In genomic region chr13:70586969-70587368, GRCm38 (mm10) we compare ENCODE assay signal across 8 mouse cellular contexts. TPM values are rescaled to one million over a fixed set of nuclear protein-coding genes. Genes with fewer than 3 reads are reported as not detected.
DNase-seq lines count a peak whose midpoint lies in the region; ATAC-seq and TF ChIP-seq lines count a peak whose summit lies in the region.

No protein-coding gene starts in this region.

- peak; percentile 89 for TF ChIP-seq CTCF in brain, embryonic 14.5 days (IDR thresholded peaks at IDR 0.05; ENCODE audit: borderline replicate concordance, extremely low read depth, insufficient read depth, insufficient read length)

- DNase-seq in urinary bladder, postnatal 25 days (ENCODE audit: low spot score), result peak; percentile 36
- DNase-seq in urinary bladder, postnatal 4 days (ENCODE audit: low spot score in 2 of 2), result no peak
- peak; percentile 88 for DNase-seq in brain, embryonic 14.5 days (ENCODE audit: low read depth)
- peak; percentile 80 for DNase-seq in left cerebral cortex, postnatal 4 days
- peak; percentile 56 for DNase-seq in neural tube, embryonic 11.5 days (ENCODE audit: low spot score)
- DNase-seq in yolk sac, embryonic 10.5 days (ENCODE audit: low spot score), result no peak

- H3K9ac ChIP-seq in forebrain, embryonic 12.5 days, result no peak overlapping the region
- H3K9ac ChIP-seq in intestine, embryonic 15.5 days, result no peak overlapping the region
- no peak overlapping the region for H3K9ac ChIP-seq in neural tube, embryonic 11.5 days (ENCODE audit: low read length)

- no peak overlapping the region for H3K27ac ChIP-seq in forebrain, embryonic 12.5 days
- H3K27ac ChIP-seq in intestine, embryonic 15.5 days, result no peak overlapping the region
- no peak overlapping the region for H3K27ac ChIP-seq in neural tube, embryonic 11.5 days (ENCODE audit: low read depth, low read length)

- intact Hi-C loops in left cerebral cortex, postnatal 4 days (cut with DNase I), result loop anchor here (2.0 to 10.0 kb wide), 4 partner anchors 592 to 962 kb away; partner anchors contain the start of gene Med10

- no peak overlapping the region for H3K4me2 ChIP-seq in forebrain, embryonic 12.5 days
- no peak overlapping the region for H3K4me2 ChIP-seq in intestine, embryonic 15.5 days (replicated peaks)
- H3K4me2 ChIP-seq in neural tube, embryonic 11.5 days (ENCODE audit: low read depth), result no peak overlapping the region

- H3K4me3 ChIP-seq in forebrain, embryonic 12.5 days (replicated peaks), result no peak overlapping the region
- H3K4me3 ChIP-seq in intestine, embryonic 15.5 days (replicated peaks), result no peak overlapping the region
- H3K4me3 ChIP-seq in neural tube, embryonic 11.5 days (ENCODE audit: low read depth, low read length), result no peak overlapping the region

- ATAC-seq in forebrain, embryonic 12.5 days (ENCODE audit: low FRiP score), result peak; percentile 78
- peak; percentile 40; the same call in 1 of the 2 replicates for ATAC-seq in intestine, embryonic 15.5 days
- ATAC-seq in neural tube, embryonic 11.5 days (ENCODE audit: insufficient read depth, low FRiP score, low TSS enrichment), result peak; percentile 61; the same call in 1 of the 2 replicates

- TF ChIP-seq POLR2A in brain, embryonic 14.5 days (IDR thresholded peaks at IDR 0.05; ENCODE audit: borderline replicate concordance, extremely low read depth, insufficient read depth, insufficient read length, poor library complexity, severe bottlenecking), result no peak

- no peaks in the 10 kb centered on the region for H3K27me3 ChIP-seq in forebrain, embryonic 12.5 days
- no peaks in the 10 kb centered on the region for H3K27me3 ChIP-seq in intestine, embryonic 15.5 days (replicated peaks)
- no peaks in the 10 kb centered on the region for H3K27me3 ChIP-seq in neural tube, embryonic 11.5 days (ENCODE audit: control insufficient read depth, insufficient read depth, low read length)

- H3K36me3 ChIP-seq in forebrain, embryonic 12.5 days (replicated peaks), result peaks cover 52% of the 10 kb centered on the region
- H3K36me3 ChIP-seq in intestine, embryonic 15.5 days, result peaks cover 15% of the 10 kb centered on the region; the same call in 1 of the 2 replicates
- peaks cover 7% of the 10 kb centered on the region for H3K36me3 ChIP-seq in neural tube, embryonic 11.5 days (ENCODE audit: control insufficient read depth, insufficient read depth, low read length)

- no peaks in the 10 kb centered on the region for H3K4me1 ChIP-seq in forebrain, embryonic 12.5 days
- H3K4me1 ChIP-seq in intestine, embryonic 15.5 days (replicated peaks), result no peaks in the 10 kb centered on the region
- no peaks in the 10 kb centered on the region for H3K4me1 ChIP-seq in neural tube, embryonic 11.5 days (ENCODE audit: control insufficient read depth, insufficient read depth, low read length)

- H3K9me3 ChIP-seq in forebrain, embryonic 12.5 days, result no peaks in the 10 kb centered on the region
- H3K9me3 ChIP-seq in intestine, embryonic 15.5 days, result no peaks in the 10 kb centered on the region
- H3K9me3 ChIP-seq in neural tube, embryonic 11.5 days (ENCODE audit: control insufficient read depth, low read length), result no peaks in the 10 kb centered on the region

- 82% methylated on average over 2 of the region's 2 CpGs for WGBS in forebrain, embryonic 12.5 days
- WGBS in intestine, embryonic 15.5 days, result 76% methylated on average over 2 of the region's 2 CpGs
- WGBS in neural tube, embryonic 11.5 days, result 69% methylated on average over 2 of the region's 2 CpGs

RNA-seq across cellular contexts. Expression of gene Ice1, which starts 50.5 kb away (rescaled TPM):
- 119 and 121 TPM in 2 replicates for polyA plus RNA-seq in brain, embryonic 14.5 days (2012; rRNA removed)
- polyA plus RNA-seq in forebrain, embryonic 12.5 days (2016; fragmentation: Nextera tagmentation; extraction: Ambion mirVana), result 32.9 and 33.0 TPM in 2 replicates
- 14.2 and 16.2 TPM in 2 replicates for polyA plus RNA-seq in intestine, embryonic 15.5 days (2015; fragmentation: Nextera tagmentation; extraction: Ambion mirVana)
- total RNA-seq in left cerebral cortex, postnatal 4 days (2021), result 100 to 1,000 TPM; 103 to 105 TPM
- 29.8 and 35.1 TPM in 2 replicates for polyA plus RNA-seq in neural tube, embryonic 11.5 days (2014; fragmentation: Nextera tagmentation; extraction: Ambion mirVana)

Comparison
In these comparisons a context has a peak if more than half of its experiments do, and no peak if none do; other contexts are left out.
1. DNase-seq: peak in urinary bladder, postnatal 25 days (single experiment), brain, embryonic 14.5 days (single experiment), left cerebral cortex, postnatal 4 days (single experiment) and neural tube, embryonic 11.5 days (single experiment); none in urinary bladder, postnatal 4 days (0 of 2) and yolk sac, embryonic 10.5 days (single experiment).
2. Peak in every context shown above with its lines, with median percentiles within 50 percentile points of each other: ATAC-seq.